Mouse (Mus musculus) C2C12 (cell line): ENCODE results near the gene Gper1.

Source experiments
- CEBPB ChIP-seq: IDR thresholded peaks from one replicate; pipeline ENCODE4 v1.6.1; 2011; ENCODE audit warnings: low read depth, mild to moderate bottlenecking, control low read depth, moderate library complexity
- CTCF ChIP-seq: IDR thresholded peaks from one replicate; pipeline ENCODE4 v1.5.1; 2011; ENCODE audit not compliant: control insufficient read depth, insufficient read depth, insufficient read length
- FOSL1 ChIP-seq: IDR thresholded peaks from one replicate; pipeline ENCODE4 v1.8.0; 2011; ENCODE audit warnings: mild to moderate bottlenecking, low read length; ENCODE audit not compliant: poor library complexity, insufficient read depth, severe bottlenecking
- MAX ChIP-seq: IDR thresholded peaks from one replicate; pipeline ENCODE4 v1.6.1; 2011; ENCODE audit warnings: mild to moderate bottlenecking, control low read depth
- MYOD1 ChIP-seq: IDR thresholded peaks from one replicate; pipeline ENCODE4 v1.6.1; 2011; ENCODE audit warnings: low read depth; ENCODE audit not compliant: control insufficient read depth, insufficient read length
- MYOG ChIP-seq: IDR thresholded peaks from one replicate; pipeline ENCODE4 v1.6.1; 2011; ENCODE audit not compliant: control insufficient read depth, insufficient read length; ENCODE audit errors: extremely low read depth
- USF1 ChIP-seq: IDR thresholded peaks from one replicate; pipeline ENCODE4 v1.6.1; 2011; ENCODE audit warnings: low read depth, mild to moderate bottlenecking, control low read depth, moderate library complexity

DNA sequence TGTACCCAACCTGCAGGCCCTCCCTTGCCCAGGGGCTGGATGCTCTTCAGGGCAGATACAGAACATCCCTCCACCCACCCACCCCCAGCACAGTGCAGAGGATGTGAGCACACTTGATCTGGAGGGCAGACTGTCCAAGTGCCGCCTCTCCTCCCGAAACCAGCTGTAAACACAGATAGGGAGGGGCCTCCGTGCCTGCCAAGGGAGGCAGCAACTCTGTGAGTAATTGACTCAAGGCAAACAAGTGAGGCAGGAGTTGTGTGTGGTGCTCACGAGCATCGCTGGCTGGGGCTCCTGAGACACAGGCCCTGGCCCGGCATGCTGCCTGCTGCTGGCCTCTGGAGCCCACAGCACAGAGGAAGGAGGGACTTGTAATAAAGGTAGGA lies 33.3 kb upstream of the Gper1 start:
- TF ChIP-seq CTCF (no peak), USF1 (no peak), MYOD1 (no peak), CEBPB (no peak), MAX (no peak), FOSL1 (no peak), MYOG (no peak)
